Mouse (Mus musculus) induced T-regulatory cell, adult 2 months (primary cell): ENCODE measurements at regions not wholly inside any gene's neighbourhood (a gene's known extent, or its start where the extent isn't known, plus 50 kb on each side); places are given as distances from the start of the nearest gene placed in this dataset.

Experiments
- DNase-seq: peaks from one replicate; pipeline ENCODE4 v3.0.0-alpha.2; 2012; ENCODE audit warnings: low read depth

DNA sequence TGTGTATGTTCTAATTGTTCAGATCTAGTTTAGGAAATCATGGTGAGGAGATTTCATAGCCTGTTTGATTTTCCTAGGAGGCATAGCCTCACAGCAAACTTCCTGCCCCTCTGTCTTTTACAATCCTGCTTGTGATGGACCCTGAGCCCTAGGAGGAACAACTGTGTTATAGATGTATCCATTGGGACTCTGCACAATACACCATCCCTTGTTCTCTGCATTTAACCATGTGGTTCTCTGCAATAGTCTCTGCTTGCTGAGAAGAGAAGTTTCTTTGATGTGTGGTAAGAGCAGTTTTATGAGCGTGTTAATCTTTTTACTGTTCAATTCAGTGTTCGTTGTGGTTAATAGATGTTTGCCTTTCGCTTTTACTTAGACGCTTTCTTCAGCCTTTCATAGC is 95.9 kb upstream of the Slc13a1 start:
- DNase-seq: no peak

DNA sequence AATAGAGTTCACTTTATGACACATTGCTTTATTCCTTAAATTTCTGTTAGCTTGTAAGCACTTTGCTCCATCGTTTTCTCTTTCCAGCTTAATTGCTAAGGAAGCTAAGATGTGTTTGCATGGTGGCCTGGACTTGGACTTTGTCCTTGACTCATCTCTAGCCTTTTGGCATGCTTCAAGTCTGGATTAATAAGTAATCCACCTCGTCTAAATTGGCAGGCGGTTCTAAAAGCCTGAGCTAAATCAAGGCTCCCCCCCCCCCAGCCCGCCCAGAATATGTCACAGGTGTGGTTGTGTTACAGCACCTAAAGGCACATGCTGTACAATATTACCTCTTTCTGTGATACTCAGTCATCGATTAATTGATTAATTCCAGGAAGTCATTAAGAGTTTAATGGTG is 94.7 kb upstream of the Slc13a1 start:
- no peak for DNase-seq

DNA sequence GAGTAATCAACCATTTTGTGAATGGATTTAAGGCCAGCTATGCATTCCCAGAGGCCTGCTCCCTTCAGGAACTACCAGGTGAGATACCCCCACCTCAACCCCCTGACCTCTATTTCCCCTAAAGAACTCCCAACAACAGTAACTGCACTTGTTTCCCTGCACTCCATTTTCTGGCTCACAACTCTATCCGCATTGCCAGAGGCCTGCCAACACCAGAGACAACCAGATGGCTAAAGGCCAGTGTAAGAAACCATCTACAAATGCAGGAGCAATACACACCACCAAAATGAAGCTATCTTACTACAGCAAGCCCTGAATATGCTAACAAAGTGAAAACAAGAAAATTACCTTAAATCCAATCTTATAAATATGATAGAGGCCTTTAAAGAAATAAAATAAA is 77.7 kb upstream of the Slc13a1 start:
- no peak for DNase-seq

DNA sequence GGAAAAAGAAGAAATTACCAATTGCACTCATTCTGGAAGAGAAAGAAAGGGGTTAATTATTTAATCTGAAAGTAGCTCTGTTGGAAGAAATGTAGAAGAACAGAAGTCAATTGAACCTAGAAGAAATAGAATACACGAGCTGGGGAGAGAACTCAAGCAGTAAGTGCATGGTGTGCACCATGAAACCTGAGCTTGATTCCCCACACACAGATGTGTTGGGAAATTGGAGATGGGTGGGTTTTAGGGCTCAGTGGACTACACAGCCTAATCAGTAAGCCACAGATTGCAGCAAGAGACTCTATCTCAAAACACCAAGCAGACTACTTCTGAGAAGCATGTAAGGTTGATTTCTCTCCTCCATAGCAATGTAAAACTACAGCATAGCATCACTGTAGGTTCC is 70.6 kb upstream of the Slc13a1 start:
- no peak for DNase-seq

DNA sequence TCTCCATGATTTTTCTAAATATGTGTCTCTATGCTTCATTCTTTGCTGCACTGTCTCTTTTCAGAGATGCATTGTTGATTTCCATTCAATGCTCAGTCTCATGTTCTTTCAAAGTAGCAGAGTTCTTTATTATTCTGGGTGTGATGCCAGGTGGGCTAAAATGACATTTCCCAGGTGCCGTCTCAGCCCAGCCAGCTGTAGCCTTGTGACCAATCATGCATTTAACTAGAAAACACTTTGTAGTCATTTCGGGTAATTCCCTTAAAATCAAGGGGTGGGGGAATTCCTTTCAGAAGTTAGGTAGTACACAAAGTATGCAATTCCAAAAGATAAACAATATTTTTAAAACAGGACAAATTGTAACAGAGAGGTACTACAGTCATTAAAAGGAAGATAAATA is 70.2 kb upstream of the Slc13a1 start:
- DNase-seq: no peak

DNA sequence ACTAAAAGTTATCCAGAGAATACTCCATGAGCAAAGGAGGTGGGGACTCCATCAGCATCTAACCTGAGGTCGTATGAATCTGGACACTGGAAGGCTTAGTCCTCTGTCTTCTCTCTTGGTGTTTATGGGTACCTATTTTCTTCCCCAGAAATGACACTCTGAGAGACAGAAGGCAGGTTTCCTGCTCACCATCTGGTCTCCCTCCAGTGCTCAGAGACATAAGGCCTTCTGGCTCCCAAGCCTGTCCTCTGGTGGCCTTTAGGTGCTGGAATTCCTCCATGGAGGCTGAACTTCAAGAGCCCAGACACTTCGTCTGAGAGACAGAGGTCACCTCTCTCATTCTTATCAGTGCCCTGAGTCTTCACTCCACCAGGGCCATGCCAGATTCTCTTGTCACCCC is 65.7 kb upstream of the Slc13a1 start:
- no peak for DNase-seq

DNA sequence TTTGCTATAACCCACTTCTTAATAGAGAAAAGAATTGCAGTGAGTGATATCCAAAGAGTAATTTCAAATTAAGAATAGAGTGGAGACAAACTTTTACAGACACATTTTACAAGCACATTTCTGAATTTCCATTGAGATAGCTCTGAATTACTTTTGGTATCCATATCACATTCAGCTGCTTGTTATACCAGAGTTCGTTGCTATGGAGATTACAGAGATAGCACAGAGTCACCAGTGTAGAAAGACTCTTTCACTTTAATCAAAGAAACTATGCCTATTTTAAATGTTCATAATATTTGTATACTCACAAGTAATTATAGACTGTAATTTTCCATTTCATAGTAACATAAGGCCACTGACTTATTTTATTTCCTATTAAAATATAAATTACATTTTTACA is 52.7 kb upstream of the Slc13a1 start:
- DNase-seq: no peak

DNA sequence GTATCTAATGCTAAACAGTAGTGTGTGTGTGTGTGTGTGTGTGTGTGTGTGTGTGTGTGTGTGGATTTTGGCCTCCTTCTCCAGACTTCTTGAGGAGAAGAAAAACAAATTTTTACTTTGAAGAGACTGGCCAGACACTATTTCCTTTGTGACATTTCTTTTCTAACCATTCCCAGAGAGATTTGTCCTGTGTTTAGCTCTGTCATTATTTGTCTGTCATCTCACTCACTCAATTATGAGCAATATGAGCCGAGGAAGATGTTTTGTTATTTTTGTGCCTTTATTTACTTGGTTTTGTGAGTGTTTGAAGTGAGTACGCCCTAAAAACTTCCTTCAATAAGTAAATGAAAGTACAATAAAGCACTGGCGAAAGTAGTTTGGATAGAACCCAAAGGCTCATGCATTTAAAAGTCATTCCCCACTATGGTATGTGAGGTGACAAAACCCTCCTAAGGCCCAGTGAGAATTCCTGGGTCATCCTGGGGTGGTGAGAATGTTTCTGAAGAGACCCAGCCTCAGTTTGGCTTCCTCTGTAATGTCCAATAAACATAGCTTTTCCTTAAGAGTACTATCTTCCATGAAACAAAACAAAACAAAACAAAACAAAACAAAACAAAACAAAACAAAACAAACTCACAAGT is 52.1 kb upstream of the Slc13a1 start:
- DNase-seq: no peak
